Mouse (Mus musculus) liver, postnatal 0 days (tissue): ENCODE results near the gene Fkbp15.

Experiments
- CTCF ChIP-seq: sonication (generic); IDR thresholded peaks from 2 replicates; pipeline ENCODE4 v1.5.1; 2016; ENCODE audit warnings: antibody characterized with exemption, low read depth
- EP300 ChIP-seq: IDR thresholded peaks from 2 replicates; pipeline ENCODE4 v1.6.1; 2016; ENCODE audit warnings: antibody characterized with exemption, low read depth, mild to moderate bottlenecking

GRCm38 (mm10) chr4:62326111-62326510 is 34.2 kb downstream of the Fkbp15 start:
- TF ChIP-seq EP300 (no peak), CTCF (no peak)
